Mouse (Mus musculus) midbrain, embryonic 14.5 days (tissue): ENCODE results near the gene Myh10. TPM values are rescaled to one million over a fixed set of nuclear protein-coding genes. Genes with fewer than 3 reads are reported as not detected.

ENCODE experiments used
- ATAC-seq: fragments of 200-750 bp; cut with Nextera tagmentation; 2 replicates; pipeline ENCODE4 v1.8.0; 2017; ENCODE audit warnings: moderate number of reproducible peaks, moderate library complexity; ENCODE audit not compliant: low FRiP score, low TSS enrichment
- DNase-seq: peaks from one replicate; pipeline ENCODE4 v3.0.0-alpha.2; 2015
- H3K27ac ChIP-seq: fragments of 300-500 bp; sonication (generic); replicated peaks from 2 replicates; pipeline ENCODE4 v1.5.1; 2014; ENCODE audit warnings: mild to moderate bottlenecking, low read depth, low read length, moderate library complexity
- H3K27me3 ChIP-seq: fragments of 300-500 bp; sonication (generic); 2 replicates; pipeline ENCODE4 v1.6.1; 2014; ENCODE audit warnings: low read length, control low read depth, mixed read lengths; ENCODE audit not compliant: control insufficient read depth, insufficient read depth
- H3K36me3 ChIP-seq: fragments of 300-500 bp; sonication (generic); 2 replicates; pipeline ENCODE4 v1.6.1; 2014; ENCODE audit warnings: low read length, control low read depth; ENCODE audit not compliant: control insufficient read depth, insufficient read depth
- H3K4me1 ChIP-seq: fragments of 300-500 bp; sonication (generic); 2 replicates; pipeline ENCODE4 v1.6.1; 2014; ENCODE audit warnings: mild to moderate bottlenecking, antibody characterized with exemption, low read length, control low read depth; ENCODE audit not compliant: control insufficient read depth, insufficient read depth
- H3K4me2 ChIP-seq: fragments of 300-500 bp; sonication (generic); 2 replicates; pipeline ENCODE4 v1.6.1; 2014; ENCODE audit warnings: mild to moderate bottlenecking, low read length, moderate library complexity
- H3K4me3 ChIP-seq: fragments of 300-500 bp; sonication (generic); replicated peaks from 2 replicates; pipeline ENCODE4 v1.5.1; 2014; ENCODE audit warnings: low read depth, low read length
- H3K9ac ChIP-seq: fragments of 300-500 bp; sonication (generic); replicated peaks from 2 replicates; pipeline ENCODE4 v1.6.1; 2014; ENCODE audit warnings: mild to moderate bottlenecking, low read length, moderate library complexity
- H3K9me3 ChIP-seq: fragments of 300-500 bp; sonication (generic); 2 replicates; pipeline ENCODE4 v1.6.1; 2016; ENCODE audit warnings: low read length, control low read depth, mixed read lengths; ENCODE audit not compliant: control insufficient read depth
- WGBS: fragments of 180-500 bp; shearing (Covaris S2); extraction: QIAGEN DNeasy Blood & Tissue Kit; methylation state at CpG from one replicate; pipeline ENCODE4 v1.1.7; 2014; 5-methylcytosine and 5-hydroxymethylcytosine counted together
- polyA plus RNA-seq: library from polyadenylated mRNA; unstranded; fragments of >200 nt; fragmentation: Nextera tagmentation; extraction: Ambion mirVana; gene quantifications from 2 replicates; pipeline ENCODE4 v1.2.1, GENCODE M21; 2014

Myh10 gene
- polyA plus RNA-seq, 1 experiment from 2014 or later: 107 TPM

GRCm38 (mm10) chr11:68767762-68768542, 76.6 kb downstream of the Myh10 start:
- WGBS: 96% methylated on average over 10 of the region's 10 CpGs

GRCm38 (mm10) chr11:68769770-68770510, 78.6 kb downstream of the Myh10 start:
- ATAC-seq: no peak
- Histone ChIP-seq H3K27me3 (no peaks in the 10 kb centered on the region), H3K9ac (no peak overlapping the region), H3K4me2 (no peak overlapping the region), H3K36me3 (peaks cover 100% of the 10 kb centered on the region), H3K4me1 (no peaks in the 10 kb centered on the region), H3K4me3 (no peak overlapping the region), H3K9me3 (no peaks in the 10 kb centered on the region), H3K27ac (no peak overlapping the region)
- 94% methylated on average over 9 of the region's 9 CpGs for WGBS
- DNase-seq: no peak

More at GRCm38 (mm10) chr11:68767762-68768542, 76.6 kb downstream of the Myh10 start:
- Histone ChIP-seq H3K9me3 (no peaks in the 10 kb centered on the region), H3K27me3 (no peaks in the 10 kb centered on the region), H3K4me3 (no peak overlapping the region), H3K36me3 (peaks cover 100% of the 10 kb centered on the region), H3K4me1 (no peaks in the 10 kb centered on the region), H3K27ac (no peak overlapping the region), H3K4me2 (no peak overlapping the region), H3K9ac (no peak overlapping the region)
- no peak for DNase-seq
- ATAC-seq: no peak

GRCm38 (mm10) chr11:68776147-68776655, 84.8 kb downstream of the Myh10 start:
- H3K27me3 ChIP-seq: no peaks in the 10 kb centered on the region
- ATAC-seq (no peak), DNase-seq (no peak)
- H3K9me3 ChIP-seq: no peaks in the 10 kb centered on the region
- no peak overlapping the region for H3K27ac ChIP-seq
- H3K4me1 ChIP-seq: no peaks in the 10 kb centered on the region
- H3K36me3 ChIP-seq: peaks cover 80% of the 10 kb centered on the region
- H3K9ac ChIP-seq: no peak overlapping the region
- no peak overlapping the region for H3K4me2 ChIP-seq
- 85% methylated on average over 7 of the region's 7 CpGs for WGBS
- H3K4me3 ChIP-seq: no peak overlapping the region

GRCm38 (mm10) chr11:68777933-68778332, 86.6 kb downstream of the Myh10 start:
- WGBS: 86% methylated on average over 11 of the region's 11 CpGs
- H3K4me2 ChIP-seq: no peak overlapping the region
- H3K9me3 ChIP-seq: no peaks in the 10 kb centered on the region
- no peak for ATAC-seq
- H3K4me1 ChIP-seq: no peaks in the 10 kb centered on the region
- H3K4me3 ChIP-seq: no peak overlapping the region
- H3K9ac ChIP-seq: no peak overlapping the region
- H3K27me3 ChIP-seq: no peaks in the 10 kb centered on the region
- H3K36me3 ChIP-seq: peaks cover 80% of the 10 kb centered on the region
- no peak for DNase-seq
- H3K27ac ChIP-seq: no peak overlapping the region

GRCm38 (mm10) chr11:68778855-68779254, 87.5 kb downstream of the Myh10 start:
- Histone ChIP-seq H3K9me3 (no peaks in the 10 kb centered on the region), H3K27ac (no peak overlapping the region), H3K9ac (no peak overlapping the region), H3K4me2 (no peak overlapping the region), H3K4me3 (no peak overlapping the region), H3K36me3 (peaks cover 79% of the 10 kb centered on the region), H3K27me3 (no peaks in the 10 kb centered on the region), H3K4me1 (no peaks in the 10 kb centered on the region)
- ATAC-seq (no peak), DNase-seq (no peak)

GRCm38 (mm10) chr11:68779735-68780465, 88.5 kb downstream of the Myh10 start:
- Histone ChIP-seq H3K4me1 (no peaks in the 10 kb centered on the region), H3K27me3 (no peaks in the 10 kb centered on the region), H3K27ac (no peak overlapping the region; the same call in 1 of the 2 replicates), H3K4me2 (no peak overlapping the region), H3K9me3 (no peaks in the 10 kb centered on the region), H3K9ac (no peak overlapping the region), H3K36me3 (peaks cover 78% of the 10 kb centered on the region), H3K4me3 (no peak overlapping the region)
- ATAC-seq (no peak), DNase-seq (no peak)
- 79% methylated on average over 10 of the region's 10 CpGs for WGBS

GRCm38 (mm10) chr11:68780466-68781114, 89.2 kb downstream of the Myh10 start:
- H3K27me3 ChIP-seq: no peaks in the 10 kb centered on the region
- H3K9me3 ChIP-seq: no peaks in the 10 kb centered on the region
- no peak overlapping the region for H3K4me2 ChIP-seq
- 85% methylated on average over 14 of the region's 14 CpGs for WGBS
- H3K4me1 ChIP-seq: no peaks in the 10 kb centered on the region
- DNase-seq (no peak), ATAC-seq (no peak)
- no peak overlapping the region for H3K27ac ChIP-seq
- no peak overlapping the region for H3K9ac ChIP-seq
- no peak overlapping the region for H3K4me3 ChIP-seq
- H3K36me3 ChIP-seq: peaks cover 78% of the 10 kb centered on the region

GRCm38 (mm10) chr11:68782336-68782735, 91.0 kb downstream of the Myh10 start:
- Histone ChIP-seq H3K9me3 (no peaks in the 10 kb centered on the region), H3K4me2 (no peak overlapping the region), H3K36me3 (peaks cover 80% of the 10 kb centered on the region), H3K27me3 (no peaks in the 10 kb centered on the region), H3K9ac (no peak overlapping the region), H3K4me3 (no peak overlapping the region), H3K27ac (no peak overlapping the region), H3K4me1 (no peaks in the 10 kb centered on the region)
- no peak for ATAC-seq
- no peak for DNase-seq
- 95% methylated on average over 9 of the region's 9 CpGs for WGBS
